Mouse (Mus musculus): Measurements from ENCODE around the gene Hes3.

Gene Hes3

GRCm38 (mm10) chr4:152291562-152291961, at the start of gene Hes3:
Hes3 (minus strand) TSS chr4:152291662.
- DNase-seq (ENCODE audit: low spot score in 2 of 2) = no peak

GRCm38 (mm10) chr4:152340584-152341284, 49.3 kb upstream of the Hes3 start:
- no peak for DNase-seq (ENCODE audit: low spot score in 2 of 2)

DNA sequence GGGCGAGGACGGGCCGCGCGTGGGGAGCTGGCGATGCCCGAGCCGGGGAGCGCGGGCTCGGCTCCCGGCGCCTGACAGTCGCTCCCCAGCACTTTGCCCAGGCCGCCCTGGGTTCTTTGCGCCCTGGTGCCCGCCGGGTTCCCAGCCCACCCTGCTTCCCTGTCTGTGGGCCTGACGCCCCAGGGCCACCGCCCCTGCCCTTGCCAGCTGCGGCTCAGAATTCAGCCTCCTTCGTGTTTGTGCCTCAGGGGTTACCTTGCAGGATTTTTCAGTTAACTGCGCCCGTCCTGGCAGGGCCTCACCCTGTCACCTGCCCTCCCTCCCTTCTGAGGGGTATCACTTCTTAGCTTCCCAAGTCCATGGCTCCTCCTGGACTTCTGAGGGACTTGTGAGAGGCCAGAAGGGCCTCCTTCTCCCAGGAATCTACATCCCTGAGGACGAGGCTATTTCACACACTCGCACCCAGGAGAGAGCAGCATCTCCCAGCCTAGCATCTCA, 47.9 kb upstream of the Hes3 start:
- no peak for DNase-seq (ENCODE audit: low spot score in 2 of 2)

DNA sequence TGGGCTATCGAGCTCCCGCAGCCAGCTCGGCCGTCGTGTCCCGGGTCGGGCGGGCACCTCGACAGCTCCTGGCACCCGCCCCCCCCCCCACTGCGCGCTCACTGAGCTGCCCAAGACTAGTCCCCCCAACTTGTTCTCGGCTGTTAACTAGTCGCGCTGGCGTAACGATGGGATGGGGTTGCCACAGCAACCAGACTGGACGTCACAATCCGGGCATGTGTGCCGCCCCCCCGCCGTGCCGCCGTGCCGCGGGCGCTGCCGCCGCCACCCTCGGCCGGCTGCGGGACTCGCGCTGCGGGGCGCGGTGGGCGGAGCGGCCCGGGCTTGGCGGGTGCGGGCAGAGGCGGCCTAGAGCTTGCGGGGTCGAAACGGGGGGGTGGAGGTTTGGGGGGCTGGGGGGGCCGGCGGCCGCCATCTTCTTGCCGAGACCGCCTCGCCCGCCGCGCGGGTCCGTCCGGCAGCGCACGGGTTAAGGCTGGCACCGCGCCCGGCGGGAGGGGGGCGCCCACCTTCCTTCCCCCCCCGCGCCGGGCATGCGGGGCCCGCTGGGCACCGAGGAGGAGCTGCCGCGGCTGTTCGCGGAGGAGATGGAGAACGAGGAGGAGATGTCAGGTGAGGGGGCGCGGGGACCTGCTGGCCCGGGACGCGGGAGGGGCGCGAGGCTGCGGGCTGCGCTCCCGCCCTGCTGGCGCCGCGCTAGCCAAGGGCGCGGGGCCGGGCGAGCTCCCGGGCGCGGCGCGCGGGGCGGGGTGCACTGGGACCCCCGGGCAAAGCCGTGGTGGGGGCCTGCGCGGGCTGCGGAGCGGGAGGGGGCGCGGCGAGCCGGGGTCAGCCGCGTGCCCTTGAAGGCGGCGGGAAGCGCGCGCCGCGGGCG, 47.2 kb upstream of the Hes3 start, which contains the start of gene Chd5:
TSS of gene Chd5 (plus strand) at position 233 of the 874 bp plus-strand sequence.
- no peak for DNase-seq (ENCODE audit: low spot score in 2 of 2)

DNA sequence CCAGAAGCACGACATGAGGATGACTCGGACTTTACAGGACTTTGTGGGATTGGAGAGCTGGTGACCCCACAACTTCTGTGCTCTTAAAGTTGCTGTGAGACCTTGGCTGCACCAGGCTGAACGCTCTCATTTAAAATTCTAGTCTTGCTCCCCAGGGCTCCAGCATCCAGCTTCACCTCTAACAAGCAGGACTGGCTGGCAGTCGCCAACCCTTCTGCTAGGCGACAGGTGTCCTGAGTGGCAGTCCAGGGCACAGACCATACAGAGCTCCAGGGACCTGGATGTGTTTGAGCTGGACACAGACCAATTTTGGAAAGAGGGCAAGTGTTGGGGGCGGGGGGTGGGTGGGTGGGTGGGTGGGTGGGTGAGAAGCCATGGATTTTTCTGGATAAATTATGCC, 46.3 kb upstream of the Hes3 start:
- DNase-seq (ENCODE audit: low spot score in 2 of 2) = no peak

GRCm38 (mm10) chr4:152333587-152333986, 42.1 kb upstream of the Hes3 start:
- no peak for DNase-seq (ENCODE audit: low spot score in 2 of 2)

- peak; percentile 52 to 79 for DNase-seq (ENCODE audit: low spot score in 2 of 2)
These were observed 41.5 kb upstream of the Hes3 start for GRCm38 (mm10) chr4:152332952-152333351.

GRCm38 (mm10) chr4:152328691-152329090, 37.2 kb upstream of the Hes3 start:
- no peak for DNase-seq (ENCODE audit: low spot score in 2 of 2)

DNA sequence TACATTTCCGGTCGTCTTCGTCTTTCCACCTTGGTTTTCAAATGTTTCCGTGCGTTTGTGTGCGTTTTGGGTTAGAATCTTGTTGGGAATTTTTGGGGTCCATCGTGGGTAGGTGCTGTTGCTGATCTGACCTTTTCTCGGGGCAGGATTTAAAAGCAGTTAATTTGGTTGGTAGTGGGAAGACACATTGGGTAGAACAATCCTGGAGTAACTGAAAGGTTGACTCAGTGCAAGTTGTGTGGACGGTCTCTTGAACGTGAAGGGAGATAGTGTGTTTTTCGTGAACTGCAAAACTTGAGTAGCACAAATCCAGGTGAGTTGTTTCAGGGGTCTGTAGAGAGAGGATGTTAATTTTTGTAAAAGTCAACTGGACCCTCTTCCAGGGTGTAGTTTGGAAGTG, 35.1 kb upstream of the Hes3 start:
- no peak for DNase-seq (ENCODE audit: low spot score in 2 of 2)

DNA sequence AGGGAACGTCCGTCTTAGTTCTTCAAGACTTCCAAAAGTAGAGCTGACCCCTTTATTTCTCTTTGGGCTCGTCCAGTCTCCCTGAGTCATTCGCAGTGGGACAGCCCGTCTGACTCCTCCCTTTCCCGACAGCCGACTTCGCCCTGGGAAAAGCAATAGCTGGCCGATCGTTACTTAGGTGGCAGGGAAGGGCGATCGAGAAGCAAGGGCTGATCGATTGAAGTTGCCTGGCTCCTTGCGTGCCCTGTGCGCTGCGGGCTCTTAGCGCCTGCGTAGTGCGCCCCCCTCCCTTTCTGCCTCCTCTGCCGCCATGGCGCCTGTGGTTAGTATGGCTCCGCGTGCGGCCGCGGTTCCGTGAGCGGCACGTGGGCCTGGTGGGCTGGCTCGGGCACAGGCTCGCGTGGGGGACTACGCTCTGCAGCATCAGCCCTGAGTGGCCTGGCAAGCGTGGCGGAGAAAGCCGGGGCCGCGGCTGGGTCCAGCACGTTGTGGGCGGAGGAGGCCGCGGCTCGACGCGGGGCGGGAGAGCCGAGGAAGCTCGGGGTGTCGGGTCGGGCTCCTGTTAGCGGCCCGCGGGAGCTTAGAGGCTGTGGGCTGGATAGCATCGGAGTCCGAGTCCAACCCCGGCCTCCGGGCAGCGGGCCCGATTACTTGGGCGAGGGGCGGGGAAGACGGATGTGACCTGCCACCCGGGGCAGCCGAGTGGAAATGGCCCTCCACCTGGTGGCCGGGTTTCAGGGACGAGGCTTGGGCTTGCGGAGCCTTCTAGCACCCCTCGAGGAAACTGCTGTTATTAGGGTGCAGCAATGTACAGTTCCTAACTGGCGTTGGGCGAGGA, 34.3 kb upstream of the Hes3 start, which contains the start of gene Rpl22:
TSS of gene Rpl22 (plus strand) at position 169 of the 838 bp plus-strand sequence.
- peak; percentile 91 to 92 for DNase-seq (ENCODE audit: low spot score in 2 of 2)

- no peak for DNase-seq (ENCODE audit: low spot score in 2 of 2)
These were observed 33.4 kb upstream of the Hes3 start for GRCm38 (mm10) chr4:152324641-152325562.

DNA sequence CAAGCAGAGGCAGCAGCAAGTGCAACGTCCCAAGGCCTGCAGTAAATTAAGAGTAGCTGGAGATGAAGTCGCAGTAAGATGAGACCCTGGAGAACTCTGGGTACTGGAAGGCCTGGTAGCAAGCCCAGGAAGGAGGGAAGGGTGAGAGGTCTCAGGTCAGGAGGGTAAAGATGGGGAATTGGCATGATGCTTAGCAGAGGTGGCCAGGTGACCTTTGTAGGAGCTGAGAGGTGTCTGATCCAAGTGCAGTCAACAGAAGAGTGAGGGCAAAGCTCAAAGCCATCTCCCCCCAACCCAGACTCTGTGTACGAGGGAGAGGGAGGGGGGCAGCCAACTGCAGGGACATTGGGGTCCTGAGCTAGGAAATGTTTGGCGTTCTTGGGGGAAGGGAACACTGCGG, 30.0 kb upstream of the Hes3 start:
- no peak for DNase-seq (ENCODE audit: low spot score in 2 of 2)

- peak in 1 of 2 experiments; percentile 40 for DNase-seq (ENCODE audit: low spot score in 2 of 2)
These were observed 27.2 kb upstream of the Hes3 start, which contains the start of gene Rnf207 for GRCm38 (mm10) chr4:152318517-152319234. Rnf207 (minus strand) TSS chr4:152318993.

- no peak for DNase-seq (ENCODE audit: low spot score in 2 of 2)
These were observed 26.2 kb upstream of the Hes3 start for GRCm38 (mm10) chr4:152317631-152318033.

DNA sequence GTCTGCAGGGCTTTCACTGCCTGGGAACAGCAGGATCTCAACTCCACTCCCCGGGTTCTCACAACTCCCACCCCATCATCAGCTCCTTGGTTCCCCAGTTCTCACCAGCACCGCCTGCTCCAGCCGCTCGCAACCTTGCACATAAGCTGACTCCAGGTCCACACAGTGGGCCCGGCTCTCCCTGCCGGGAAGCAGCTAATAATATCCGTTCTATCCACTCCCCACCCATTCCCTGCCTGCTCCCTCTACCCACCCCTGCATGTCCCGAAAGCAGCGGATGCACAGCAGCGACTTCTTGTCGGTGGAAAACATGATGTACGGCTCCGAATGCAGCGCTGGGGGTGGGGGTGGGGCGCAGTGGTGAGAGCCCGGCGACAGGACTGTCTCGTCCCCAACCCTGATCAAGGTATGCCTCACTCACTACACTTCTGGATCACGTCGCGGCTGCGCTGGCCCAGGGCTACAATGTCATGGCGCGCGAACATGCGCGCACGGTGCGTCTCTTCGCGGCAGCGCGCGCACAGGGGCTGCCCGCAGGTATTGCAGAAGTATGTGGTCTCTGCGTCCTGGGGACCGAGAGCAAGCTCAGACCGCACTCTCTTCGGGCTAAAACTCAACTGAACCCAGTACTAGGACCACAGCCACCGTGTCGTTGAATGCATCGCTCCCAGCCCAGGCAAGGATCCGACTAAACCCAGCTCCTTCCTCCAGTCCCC, 24.2 kb upstream of the Hes3 start:
- DNase-seq (ENCODE audit: low spot score in 2 of 2) = no peak

DNA sequence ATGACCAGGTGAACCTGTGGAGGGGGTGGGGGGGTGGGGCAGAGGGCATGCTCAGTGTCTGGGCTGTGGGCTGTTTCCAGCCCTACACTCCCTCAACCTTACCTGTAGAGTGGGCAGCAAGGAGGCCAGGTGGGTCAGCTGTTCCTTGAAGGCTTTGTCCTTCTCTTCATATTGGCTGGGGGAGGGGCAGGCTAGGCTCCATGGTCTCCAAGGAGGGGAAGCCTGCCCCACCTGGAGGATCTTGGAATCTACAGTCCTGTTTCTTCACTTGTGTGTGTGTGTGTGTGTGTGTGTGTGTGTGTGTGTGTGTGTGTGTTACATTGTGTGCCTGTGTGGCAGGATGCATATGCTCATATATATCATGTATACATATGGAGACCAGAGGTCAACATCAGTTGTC, 22.5 kb upstream of the Hes3 start:
- no peak for DNase-seq (ENCODE audit: low spot score in 2 of 2)

- DNase-seq (ENCODE audit: low spot score in 2 of 2) = no peak
These were observed 21.8 kb upstream of the Hes3 start for GRCm38 (mm10) chr4:152313211-152313632.

GRCm38 (mm10) chr4:152312186-152312585, 20.7 kb upstream of the Hes3 start:
- DNase-seq (ENCODE audit: low spot score in 2 of 2) = no peak

DNA sequence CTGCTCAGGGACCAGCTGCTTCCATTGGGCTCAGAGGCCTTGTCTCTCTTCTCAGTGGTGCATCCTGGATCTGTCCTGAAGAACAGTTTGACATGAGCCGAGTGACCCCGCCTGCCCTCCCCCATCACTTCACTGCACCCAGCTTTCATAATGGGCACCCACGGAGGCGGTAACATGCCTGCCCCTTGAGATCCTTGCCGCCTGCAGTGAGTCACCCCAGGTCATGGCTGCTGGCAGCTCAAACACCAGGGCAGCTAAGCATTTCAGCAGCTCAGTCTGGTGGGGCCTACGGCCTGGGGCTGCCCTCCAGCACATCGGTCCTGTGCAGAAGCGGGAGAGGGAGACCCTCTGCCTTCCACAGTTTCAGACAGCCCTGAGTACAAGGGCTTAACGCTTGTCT, 16.1 kb upstream of the Hes3 start:
- DNase-seq (ENCODE audit: low spot score in 2 of 2) = no peak

All from urinary bladder, postnatal 4 days (tissue).